Comparison of ENCODE assay signal across 10 mouse cellular contexts in the genomic region with DNA sequence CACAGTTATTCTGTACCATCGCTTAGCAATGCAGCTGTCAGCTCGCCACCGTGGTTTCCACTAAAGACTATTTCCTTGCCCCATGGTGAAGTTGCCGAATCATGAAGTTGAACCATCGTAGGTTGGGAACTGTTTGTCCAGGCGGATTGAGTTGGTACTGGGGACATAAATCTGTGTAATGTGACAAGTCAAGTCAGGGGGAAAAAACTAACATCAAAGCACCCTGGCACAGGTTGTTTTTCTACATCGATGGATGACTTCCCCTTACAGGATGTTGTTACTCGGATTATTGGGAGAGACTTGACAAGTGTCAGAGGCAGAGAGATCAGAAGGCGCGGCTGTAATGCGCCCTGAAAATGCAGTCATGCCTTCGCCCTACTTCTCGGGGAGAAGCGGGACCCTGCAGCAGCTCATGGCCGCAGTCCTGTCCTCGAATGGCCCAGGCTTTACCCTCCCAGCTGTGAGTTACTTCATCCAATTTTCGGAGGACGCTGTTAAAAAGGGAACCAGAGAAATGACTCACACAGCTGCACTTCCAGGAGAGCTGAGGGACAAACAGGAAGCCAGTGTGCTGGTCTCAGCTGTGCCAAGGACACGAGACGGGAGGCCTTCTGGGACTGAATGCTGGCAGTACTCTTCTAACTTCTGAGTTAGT. TPM values are rescaled to one million over a fixed set of nuclear protein-coding genes. Genes with fewer than 3 reads are reported as not detected.
DNase-seq lines count a peak whose midpoint lies in the region; ATAC-seq and TF ChIP-seq lines count a peak whose summit lies in the region.
"Had no signal": no experiment of that assay in that cellular context is flagged by ENCODE, and none has a peak within 500 bp of the region (broad histone marks: within the 10 kb centered on the region; RNA-seq: fewer than 3 reads in every experiment).

No protein-coding gene starts in this region.

- TF ChIP-seq EP300 in lung, postnatal 0 days (IDR thresholded peaks at IDR 0.05): peak; percentile 34; the same call in 1 of the 2 replicates

- H3K27ac ChIP-seq in heart, embryonic 15.5 days: no peak overlapping the region
- peak overlapping the region; percentile 51; the same call in 1 of the 2 replicates for H3K27ac ChIP-seq in lung, postnatal 0 days (ENCODE audit: low read length)
- H3K27ac ChIP-seq in forebrain, embryonic 10.5 days: no peak overlapping the region
- H3K27ac ChIP-seq: embryonic facial prominence, embryonic 13.5 days; midbrain, embryonic 12.5 days had no signal

- WGBS in heart, embryonic 15.5 days: 55% methylated on average over 20 of the region's 20 CpGs
- WGBS in lung, postnatal 0 days: 36% methylated on average over 20 of the region's 20 CpGs
- WGBS in forebrain, embryonic 10.5 days: 90% methylated on average over 20 of the region's 20 CpGs

- ATAC-seq in heart, embryonic 15.5 days (replicated peaks; ENCODE audit: insufficient number of reproducible peaks, insufficient read depth, low FRiP score, low read depth): no peak
- ATAC-seq in lung, postnatal 0 days: peak; percentile 83

- peak; percentile 4 for DNase-seq in kidney, adult 11 months
- DNase-seq in kidney, adult 18-20 months: no peak
- DNase-seq in adrenal gland, postnatal 10 days: peak; percentile 73
- peak; percentile 88 for DNase-seq in lung, postnatal 0 days (ENCODE audit: low spot score)
- no peak for DNase-seq in forebrain, embryonic 10.5 days (ENCODE audit: extremely low spot score, low spot score)
- DNase-seq in cerebellum, adult 18-20 months: no peak
- no peak for DNase-seq in T-cell, adult 2 months (ENCODE audit: low spot score)

- no peaks in the 10 kb centered on the region for H3K4me1 ChIP-seq in heart, embryonic 15.5 days (replicated peaks)
- H3K4me1 ChIP-seq in lung, postnatal 0 days (ENCODE audit: insufficient read depth, low read depth, low read length): 0 out of 2 replicates have a peak, but pooled peaks cover 5% of the 10 kb centered on the region
- no peaks in the 10 kb centered on the region for H3K4me1 ChIP-seq in forebrain, embryonic 10.5 days
- H3K4me1 ChIP-seq: embryonic facial prominence, embryonic 13.5 days; midbrain, embryonic 12.5 days had no signal

- no peak for TF ChIP-seq CTCF in lung, postnatal 0 days (IDR thresholded peaks at IDR 0.05)

- no peaks in the 10 kb centered on the region for H3K36me3 ChIP-seq in heart, embryonic 15.5 days
- H3K36me3 ChIP-seq in lung, postnatal 0 days (ENCODE audit: insufficient read depth, low read length): no peaks in the 10 kb centered on the region
- H3K36me3 ChIP-seq in forebrain, embryonic 10.5 days (replicated peaks): no peaks in the 10 kb centered on the region
- H3K36me3 ChIP-seq: embryonic facial prominence, embryonic 13.5 days; midbrain, embryonic 12.5 days had no signal

- 0 out of 2 replicates have a peak overlapping the region, but pooled peaks have one; percentile 15 for H3K4me2 ChIP-seq in heart, embryonic 15.5 days
- H3K4me2 ChIP-seq in lung, postnatal 0 days (replicated peaks; ENCODE audit: low read depth, low read length): peak overlapping the region; percentile 33
- H3K4me2 ChIP-seq: embryonic facial prominence, embryonic 13.5 days; midbrain, embryonic 12.5 days had no signal

- H3K27me3 ChIP-seq in heart, embryonic 15.5 days: no peaks in the 10 kb centered on the region
- no peaks in the 10 kb centered on the region for H3K27me3 ChIP-seq in lung, postnatal 0 days (replicated peaks; ENCODE audit: insufficient read depth, low read length)
- H3K27me3 ChIP-seq in forebrain, embryonic 10.5 days (ENCODE audit: poor library complexity, severe bottlenecking): no peaks in the 10 kb centered on the region
- H3K27me3 ChIP-seq: embryonic facial prominence, embryonic 13.5 days; midbrain, embryonic 12.5 days had no signal

- H3K4me3 ChIP-seq in heart, embryonic 15.5 days: no peak overlapping the region
- no peak overlapping the region for H3K4me3 ChIP-seq in lung, postnatal 0 days (ENCODE audit: low read depth, low read length)
- H3K4me3 ChIP-seq in forebrain, embryonic 10.5 days: no peak overlapping the region
- H3K4me3 ChIP-seq: embryonic facial prominence, embryonic 13.5 days; midbrain, embryonic 12.5 days had no signal

- H3K9me3 ChIP-seq in heart, embryonic 15.5 days (replicated peaks): no peaks in the 10 kb centered on the region; the same call in 1 of the 2 replicates
- H3K9me3 ChIP-seq in lung, postnatal 0 days (ENCODE audit: low read length): no peaks in the 10 kb centered on the region
- peaks cover 8% of the 10 kb centered on the region for H3K9me3 ChIP-seq in forebrain, embryonic 10.5 days

- no peak overlapping the region for H3K9ac ChIP-seq in heart, embryonic 15.5 days
- H3K9ac ChIP-seq in lung, postnatal 0 days (replicated peaks; ENCODE audit: low read depth): no peak overlapping the region
- H3K9ac ChIP-seq: embryonic facial prominence, embryonic 13.5 days; midbrain, embryonic 12.5 days had no signal

RNA-seq across cellular contexts. Expression of gene Mis18a, which starts 50.2 kb away (rescaled TPM):
- 10 to 100 TPM in 1 of 2 experiments, 1 to 10 TPM in 1; 8.8 to 10.6 TPM for total RNA-seq in adrenal gland, postnatal 10 days (2021)
- polyA plus RNA-seq in heart, embryonic 15.5 days (2015; fragmentation: Nextera tagmentation; extraction: Ambion mirVana): 31.2 and 32.8 TPM in 2 replicates
- 25.7 and 27.7 TPM in 2 replicates for polyA plus RNA-seq in lung, postnatal 0 days (2015; fragmentation: Nextera tagmentation; extraction: Ambion mirVana)
- 111 and 113 TPM in 2 replicates for polyA plus RNA-seq in forebrain, embryonic 10.5 days (2016; fragmentation: Nextera tagmentation; extraction: Ambion mirVana)

Comparison
In these comparisons a context has a peak if more than half of its experiments do, and no peak if none do; other contexts are left out.
1. DNase-seq: peak in kidney, adult 11 months (single experiment), adrenal gland, postnatal 10 days (single experiment) and lung, postnatal 0 days (single experiment); none in kidney, adult 18-20 months (single experiment), forebrain, embryonic 10.5 days (single experiment), cerebellum, adult 18-20 months (0 of 2) and T-cell, adult 2 months (single experiment).